Mouse (Mus musculus): ENCODE results near the gene Tspan6.

DNA sequence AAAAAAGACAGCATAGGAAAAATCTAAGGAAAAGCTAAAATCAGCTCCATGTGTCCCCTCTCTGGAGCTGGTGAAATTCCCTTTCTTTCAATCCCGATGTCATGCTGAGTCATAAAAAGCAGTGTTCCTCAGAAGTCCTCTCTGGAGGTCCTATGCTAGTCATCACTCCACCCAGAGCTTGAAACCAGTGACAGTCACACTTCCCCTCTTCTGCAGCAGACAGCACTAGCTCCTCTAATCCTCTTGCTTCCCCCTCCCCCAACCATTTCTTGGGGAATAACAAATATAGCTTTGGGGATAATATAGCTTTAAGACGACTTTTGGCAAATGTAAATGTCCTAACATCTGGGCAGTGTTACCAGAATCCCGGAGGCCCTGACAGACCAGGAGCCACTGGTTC is 10.0 kb upstream of the Tspan6 start, which contains the start of gene Srpx2:
- TF ChIP-seq EP300 (optimal IDR thresholded peaks at IDR 0.05) (no peak), CTCF (IDR thresholded peaks at IDR 0.05; ENCODE audit: low read depth) (no peak)
